Mouse (Mus musculus): ENCODE results near the gene Gm20604. TPM values are rescaled to one million over a fixed set of nuclear protein-coding genes. Genes with fewer than 3 reads are reported as not detected.
A peak's percentile ranks its signal among the peaks of the same experiment; 100 is the strongest.

Gm20604 gene
- polyA plus RNA-seq, 1 experiment from 2014 or later, result 20.5 TPM

- H3K36me3 ChIP-seq (ENCODE audit: control insufficient read depth, insufficient read depth, low read length), result no peaks in the 10 kb centered on the region
- no peak overlapping the region for H3K4me3 ChIP-seq (ENCODE audit: low read depth, low read length)
- no peak overlapping the region for H3K27ac ChIP-seq (ENCODE audit: low read depth, low read length)
- no peak overlapping the region for H3K4me2 ChIP-seq
- no peaks in the 10 kb centered on the region for H3K4me1 ChIP-seq (ENCODE audit: control insufficient read depth, insufficient read depth, low read length)
- no peak overlapping the region for H3K9ac ChIP-seq (ENCODE audit: low read depth, low read length)
- no peak for ATAC-seq (replicated peaks; ENCODE audit: insufficient number of reproducible peaks, low FRiP score, low TSS enrichment)
- no peaks in the 10 kb centered on the region for H3K27me3 ChIP-seq (ENCODE audit: control insufficient read depth, insufficient read depth, low read length)
- whole genome bisulfite sequencing (ENCODE audit: insufficient replicate concordance), result 29% methylated on average over 13 of the region's 13 CpGs
- no peaks in the 10 kb centered on the region for H3K9me3 ChIP-seq (replicated peaks; ENCODE audit: control insufficient read depth, low read length)
Observed at GRCm38 (mm10) chr12:102719552-102720315, 38.7 kb downstream of the Gm20604 start.

- no peak overlapping the region for H3K4me2 ChIP-seq
- H3K9ac ChIP-seq (ENCODE audit: low read depth, low read length), result no peak overlapping the region
- no peaks in the 10 kb centered on the region for H3K27me3 ChIP-seq (ENCODE audit: control insufficient read depth, insufficient read depth, low read length)
- H3K4me3 ChIP-seq (ENCODE audit: low read depth, low read length), result no peak overlapping the region
- H3K36me3 ChIP-seq (ENCODE audit: control insufficient read depth, insufficient read depth, low read length), result no peaks in the 10 kb centered on the region
- WGBS (ENCODE audit: insufficient replicate concordance), result 78% methylated on average over 10 of the region's 10 CpGs
- no peak for ATAC-seq (replicated peaks; ENCODE audit: insufficient number of reproducible peaks, low FRiP score, low TSS enrichment)
- no peaks in the 10 kb centered on the region for H3K9me3 ChIP-seq (replicated peaks; ENCODE audit: control insufficient read depth, low read length)
- H3K27ac ChIP-seq (ENCODE audit: low read depth, low read length), result no peak overlapping the region
- no peaks in the 10 kb centered on the region for H3K4me1 ChIP-seq (ENCODE audit: control insufficient read depth, insufficient read depth, low read length)
Observed at GRCm38 (mm10) chr12:102714654-102715395, 43.6 kb downstream of the Gm20604 start.

GRCm38 (mm10) chr12:102714116-102714515 lies 44.4 kb downstream of the Gm20604 start:
- H3K4me2 ChIP-seq, result no peak overlapping the region
- 67% methylated on average over 2 of the region's 2 CpGs for WGBS (ENCODE audit: insufficient replicate concordance)
- ATAC-seq (replicated peaks; ENCODE audit: insufficient number of reproducible peaks, low FRiP score, low TSS enrichment), result no peak
- H3K4me1 ChIP-seq (ENCODE audit: control insufficient read depth, insufficient read depth, low read length), result no peaks in the 10 kb centered on the region
- no peak overlapping the region for H3K9ac ChIP-seq (ENCODE audit: low read depth, low read length)
- H3K4me3 ChIP-seq (ENCODE audit: low read depth, low read length), result no peak overlapping the region
- no peaks in the 10 kb centered on the region for H3K9me3 ChIP-seq (replicated peaks; ENCODE audit: control insufficient read depth, low read length)
- no peaks in the 10 kb centered on the region for H3K27me3 ChIP-seq (ENCODE audit: control insufficient read depth, insufficient read depth, low read length)
- no peaks in the 10 kb centered on the region for H3K36me3 ChIP-seq (ENCODE audit: control insufficient read depth, insufficient read depth, low read length)
- no peak overlapping the region for H3K27ac ChIP-seq (ENCODE audit: low read depth, low read length)

GRCm38 (mm10) chr12:102713153-102713865 lies 45.2 kb downstream of the Gm20604 start:
- H3K4me3 ChIP-seq (ENCODE audit: low read depth, low read length), result no peak overlapping the region
- H3K36me3 ChIP-seq (ENCODE audit: control insufficient read depth, insufficient read depth, low read length), result no peaks in the 10 kb centered on the region
- no peaks in the 10 kb centered on the region for H3K27me3 ChIP-seq (ENCODE audit: control insufficient read depth, insufficient read depth, low read length)
- WGBS (ENCODE audit: insufficient replicate concordance), result 69% methylated on average over 20 of the region's 20 CpGs
- no peaks in the 10 kb centered on the region for H3K4me1 ChIP-seq (ENCODE audit: control insufficient read depth, insufficient read depth, low read length)
- no peak for ATAC-seq (replicated peaks; ENCODE audit: insufficient number of reproducible peaks, low FRiP score, low TSS enrichment)
- no peak overlapping the region for H3K9ac ChIP-seq (ENCODE audit: low read depth, low read length)
- H3K4me2 ChIP-seq, result no peak overlapping the region
- no peak overlapping the region for H3K27ac ChIP-seq (ENCODE audit: low read depth, low read length)
- no peaks in the 10 kb centered on the region for H3K9me3 ChIP-seq (replicated peaks; ENCODE audit: control insufficient read depth, low read length)

- H3K27ac ChIP-seq (ENCODE audit: low read depth, low read length), result no peak overlapping the region
- H3K4me2 ChIP-seq, result no peak overlapping the region
- WGBS (ENCODE audit: insufficient replicate concordance), result 68% methylated on average over 4 of the region's 4 CpGs
- H3K9me3 ChIP-seq (replicated peaks; ENCODE audit: control insufficient read depth, low read length), result no peaks in the 10 kb centered on the region
- ATAC-seq (replicated peaks; ENCODE audit: insufficient number of reproducible peaks, low FRiP score, low TSS enrichment), result no peak
- no peak overlapping the region for H3K9ac ChIP-seq (ENCODE audit: low read depth, low read length)
- 0 out of 2 replicates have a peak, but pooled peaks cover 3% of the 10 kb centered on the region for H3K4me1 ChIP-seq (ENCODE audit: control insufficient read depth, insufficient read depth, low read length)
- no peaks in the 10 kb centered on the region for H3K36me3 ChIP-seq (ENCODE audit: control insufficient read depth, insufficient read depth, low read length)
- 0 out of 2 replicates have a peak, but pooled peaks cover 7% of the 10 kb centered on the region for H3K27me3 ChIP-seq (ENCODE audit: control insufficient read depth, insufficient read depth, low read length)
- H3K4me3 ChIP-seq (ENCODE audit: low read depth, low read length), result no peak overlapping the region
Observed at GRCm38 (mm10) chr12:102710851-102711375, 47.6 kb downstream of the Gm20604 start.

GRCm38 (mm10) chr12:102709896-102710295 lies 48.6 kb downstream of the Gm20604 start:
- Histone ChIP-seq H3K4me3 (ENCODE audit: low read depth, low read length) (no peak overlapping the region), H3K4me1 (ENCODE audit: control insufficient read depth, insufficient read depth, low read length) (peaks cover 8% of the 10 kb centered on the region; the same call in 1 of the 2 replicates), H3K4me2 (no peak overlapping the region), H3K27ac (ENCODE audit: low read depth, low read length) (no peak overlapping the region), H3K27me3 (ENCODE audit: control insufficient read depth, insufficient read depth, low read length) (peaks cover 7% of the 10 kb centered on the region; the same call in 1 of the 2 replicates), H3K9ac (ENCODE audit: low read depth, low read length) (no peak overlapping the region), H3K9me3 (replicated peaks; ENCODE audit: control insufficient read depth, low read length) (no peaks in the 10 kb centered on the region), H3K36me3 (ENCODE audit: control insufficient read depth, insufficient read depth, low read length) (no peaks in the 10 kb centered on the region)
- no peak for ATAC-seq (replicated peaks; ENCODE audit: insufficient number of reproducible peaks, low FRiP score, low TSS enrichment)
- WGBS (ENCODE audit: insufficient replicate concordance), result 82% methylated on average over 5 of the region's 5 CpGs

- peaks cover 14% of the 10 kb centered on the region for H3K4me1 ChIP-seq (ENCODE audit: control insufficient read depth, insufficient read depth, low read length)
- peak overlapping the region; percentile 29 for H3K4me2 ChIP-seq
- peaks cover 14% of the 10 kb centered on the region for H3K27me3 ChIP-seq (ENCODE audit: control insufficient read depth, insufficient read depth, low read length)
- no peak overlapping the region for H3K4me3 ChIP-seq (ENCODE audit: low read depth, low read length)
- ATAC-seq (replicated peaks; ENCODE audit: insufficient number of reproducible peaks, low FRiP score, low TSS enrichment), result no peak
- no peak overlapping the region for H3K27ac ChIP-seq (ENCODE audit: low read depth, low read length)
- no peaks in the 10 kb centered on the region for H3K9me3 ChIP-seq (replicated peaks; ENCODE audit: control insufficient read depth, low read length)
- H3K36me3 ChIP-seq (ENCODE audit: control insufficient read depth, insufficient read depth, low read length), result no peaks in the 10 kb centered on the region
- H3K9ac ChIP-seq (ENCODE audit: low read depth, low read length), result no peak overlapping the region
- WGBS (ENCODE audit: insufficient replicate concordance), result 35% methylated on average over 11 of the region's 11 CpGs
Observed at GRCm38 (mm10) chr12:102708220-102708619, 50.3 kb downstream of the Gm20604 start.

GRCm38 (mm10) chr12:102706833-102707463 lies 51.5 kb downstream of the Gm20604 start:
- no peaks in the 10 kb centered on the region for H3K36me3 ChIP-seq (ENCODE audit: control insufficient read depth, insufficient read depth, low read length)
- H3K4me2 ChIP-seq, result no peak overlapping the region
- no peak overlapping the region for H3K27ac ChIP-seq (ENCODE audit: low read depth, low read length)
- WGBS (ENCODE audit: insufficient replicate concordance), result 86% methylated on average over 10 of the region's 10 CpGs
- no peak overlapping the region for H3K4me3 ChIP-seq (ENCODE audit: low read depth, low read length)
- no peak for ATAC-seq (replicated peaks; ENCODE audit: insufficient number of reproducible peaks, low FRiP score, low TSS enrichment)
- peaks cover 14% of the 10 kb centered on the region for H3K27me3 ChIP-seq (ENCODE audit: control insufficient read depth, insufficient read depth, low read length)
- H3K4me1 ChIP-seq (ENCODE audit: control insufficient read depth, insufficient read depth, low read length), result peaks cover 20% of the 10 kb centered on the region
- H3K9me3 ChIP-seq (replicated peaks; ENCODE audit: control insufficient read depth, low read length), result no peaks in the 10 kb centered on the region
- no peak overlapping the region for H3K9ac ChIP-seq (ENCODE audit: low read depth, low read length)
